Mouse (Mus musculus): Measurements from ENCODE around the gene Gm4353. TPM values are rescaled to one million over a fixed set of nuclear protein-coding genes. Genes with fewer than 3 reads are reported as not detected.

Gene Gm4353
- total and polyA plus RNA-seq, 3 experiments = 0.74 to 34.1 (median 2.0) TPM

GRCm38 (mm10) chr7:116093466-116093850, 9.0 kb upstream of the Gm4353 start:
- Histone ChIP-seq H3K36me3 (replicated peaks in 1 of 2; ENCODE audit: control insufficient read depth in 1 of 2, insufficient read depth in 1 of 2, low read length in 1 of 2) (peaks cover 0 to 8% of the 10 kb centered on the region in 2 experiments), H3K27me3 (replicated peaks) (no peaks in the 10 kb centered on the region), H3K4me1 (ENCODE audit: control insufficient read depth in 1 of 2, insufficient read depth in 2 of 2) (peaks cover 2 to 24% of the 10 kb centered on the region in 2 experiments; a peak in 3 of 4 replicates), H3K4me3 (replicated peaks in 1 of 3; ENCODE audit: low read depth in 2 of 3, low read length in 2 of 3, poor library complexity in 1 of 3) (peak overlapping the region; percentile 70 to 80 (median 70)), H3K4me2 (ENCODE audit: insufficient read depth, low read depth, poor library complexity, severe bottlenecking) (peak overlapping the region; percentile 55; the same call in 1 of the 2 replicates), H3K9ac (ENCODE audit: insufficient read depth, low read depth) (peak overlapping the region; percentile 86), H3K27ac (ENCODE audit: insufficient read depth, low read depth) (peak overlapping the region; percentile 54), H3K9me3 (replicated peaks; ENCODE audit: low read length) (no peaks in the 10 kb centered on the region), H3K79me2 (replicated peaks; ENCODE audit: control insufficient read depth, extremely low read depth, insufficient read depth, poor library complexity, severe bottlenecking) (peaks cover 35% of the 10 kb centered on the region)
- in situ Hi-C loops (cut with MboI; ENCODE audit: low pct_ligation_motif_present, low pct_unique_long_range_greater_than_20kb, low sequenced_read_pairs) (no loop called here), dilution Hi-C loops (cut with MboI; ENCODE audit: extremely low pct_ligation_motif_present, extremely low pct_unique_long_range_greater_than_20kb, low sequenced_read_pairs) (no loop called here)
- DNase-seq (ENCODE audit: extremely low read depth) = no peak
- no peak for TF ChIP-seq ZNF384 (IDR thresholded peaks at IDR 0.05; ENCODE audit: low read depth, low read length)
- TF ChIP-seq MAFK (IDR thresholded peaks at IDR 0.05; ENCODE audit: insufficient replicate concordance, low read length) = no peak
- no peak for TF ChIP-seq BHLHE40 (IDR thresholded peaks at IDR 0.05; ENCODE audit: low read depth, low read length)
- TF ChIP-seq SMC3 (IDR thresholded peaks at IDR 0.05; ENCODE audit: low read depth, low read length) = no peak
- TF ChIP-seq MEF2A (IDR thresholded peaks at IDR 0.05; ENCODE audit: borderline replicate concordance, low read depth, low read length) = no peak
- TF ChIP-seq NELFE (IDR thresholded peaks at IDR 0.05; ENCODE audit: low read depth, low read length) = no peak
- TF ChIP-seq KAT2A (IDR thresholded peaks at IDR 0.05; ENCODE audit: insufficient replicate concordance, low read length) = no peak
- TF ChIP-seq ELF1 (IDR thresholded peaks at IDR 0.05; ENCODE audit: low read depth, low read length) = peak; percentile 19; the same call in 1 of the 2 replicates
- TF ChIP-seq MAX (IDR thresholded peaks at IDR 0.05; ENCODE audit: low read length) = peak; percentile 55; the same call in 1 of the 2 replicates
- no peak; the same call in 1 of the 2 replicates for TF ChIP-seq POLR2AphosphoS2 (IDR thresholded peaks at IDR 0.05; ENCODE audit: low read depth, low read length)
- TF ChIP-seq UBTF (IDR thresholded peaks at IDR 0.05; ENCODE audit: low read depth, low read length) = no peak
- TF ChIP-seq JUND (conservative IDR thresholded peaks at IDR 0.05; ENCODE audit: low read depth, low read length) = peak; percentile 46; the same call in 1 of the 2 replicates
- TF ChIP-seq MAZ (IDR thresholded peaks at IDR 0.05; ENCODE audit: low read depth, low read length) = peak; percentile 10; the same call in 1 of the 2 replicates
- no peak for TF ChIP-seq CHD2 (IDR thresholded peaks at IDR 0.05; ENCODE audit: low read length)
- no peak for TF ChIP-seq TCF12 (IDR thresholded peaks at IDR 0.05; ENCODE audit: low read depth, low read length)
- no peak for TF ChIP-seq GABPA (IDR thresholded peaks at IDR 0.05; ENCODE audit: insufficient replicate concordance, low read depth, low read length)
- TF ChIP-seq ZMIZ1 (IDR thresholded peaks at IDR 0.05; ENCODE audit: low read depth, low read length) = no peak
- TF ChIP-seq MXI1 (IDR thresholded peaks at IDR 0.05; ENCODE audit: low read depth, low read length) = 0 out of 2 replicates have a peak, but pooled peaks have one; percentile 32
- no peak; the same call in 1 of the 2 replicates for TF ChIP-seq ZKSCAN1 (IDR thresholded peaks at IDR 0.05; ENCODE audit: borderline replicate concordance, low read depth, low read length)
- no peak for TF ChIP-seq POLR2A (IDR thresholded peaks at IDR 0.05; ENCODE audit: low read depth, low read length)
- no peak for TF ChIP-seq JUN (IDR thresholded peaks at IDR 0.05; ENCODE audit: insufficient read depth, low read depth, low read length)
- TF ChIP-seq MYC (IDR thresholded peaks at IDR 0.05; ENCODE audit: low read depth, low read length) = 0 out of 2 replicates have a peak, but pooled peaks have one; percentile 41
- peak; percentile 4; the same call in 1 of the 2 replicates for TF ChIP-seq NRF1 (IDR thresholded peaks at IDR 0.05; ENCODE audit: low read depth, low read length)
- TF ChIP-seq PAX5 (IDR thresholded peaks at IDR 0.05; ENCODE audit: low read length) = no peak
- peak in 1 of 2 experiments; percentile 35; a peak in 2 of 4 replicates for TF ChIP-seq CTCF (conservative IDR thresholded peaks at IDR 0.05 in 1 of 2, IDR thresholded peaks at IDR 0.05 in 1 of 2; ENCODE audit: low read depth in 2 of 2, low read length in 2 of 2)
- TF ChIP-seq TBP (conservative IDR thresholded peaks at IDR 0.05; ENCODE audit: low read depth, low read length) = no peak
- TF ChIP-seq E2F4 (IDR thresholded peaks at IDR 0.05; ENCODE audit: insufficient replicate concordance, low read depth, low read length) = no peak
- TF ChIP-seq HCFC1 (IDR thresholded peaks at IDR 0.05; ENCODE audit: low read depth, low read length) = no peak
- no peak for TF ChIP-seq EP300 (IDR thresholded peaks at IDR 0.05; ENCODE audit: low read length)
- TF ChIP-seq SIN3A (IDR thresholded peaks at IDR 0.05; ENCODE audit: low read length) = peak; percentile 58; the same call in 1 of the 2 replicates
- TF ChIP-seq CHD1 (IDR thresholded peaks at IDR 0.05; ENCODE audit: low read depth, low read length) = no peak
- TF ChIP-seq IRF4 (IDR thresholded peaks at IDR 0.05; ENCODE audit: low read depth, low read length) = peak; percentile 58

Measured in CH12.LX (cell line).